Mouse (Mus musculus) activated CD4-positive, CD25-positive, alpha-beta regulatory T cell, adult 4 months (primary cell): Measurements from ENCODE around the gene Il11. TPM values are rescaled to one million over a fixed set of nuclear protein-coding genes. Genes with fewer than 3 reads are reported as not detected.
"Not testable (repeated sequence)": the region's sequence is repeated elsewhere in the genome, so short reads cannot be mapped to it uniquely, and the experiment has no call there.

Experiments used
- ATAC-seq: one replicate; pipeline ENCODE4 v1.8.0; 2017
- polyA plus RNA-seq, 2 experiments: library from polyadenylated mRNA; unstranded; fragments of 100-300 nt; shearing (Covaris generic); gene quantifications; one replicate each; pipeline ENCODE4 v1.2.1; 2017

The Il11 gene
- polyA plus RNA-seq, result not detected

- no peak for ATAC-seq
Observed at GRCm38 (mm10) chr7:4782759-4783158, at the start of gene Il11, which contains the start of gene Tmem190. Il11 (minus strand) TSS chr7:4782859. Tmem190 (plus strand) TSS chr7:4782937.

- ATAC-seq, result no peak
Observed at GRCm38 (mm10) chr7:4830476-4830875, 47.8 kb upstream of the Il11 start.

GRCm38 (mm10) chr7:4825365-4825764 lies 42.7 kb upstream of the Il11 start:
- ATAC-seq, result no peak

GRCm38 (mm10) chr7:4822162-4822907 lies 39.7 kb upstream of the Il11 start:
- no peak for ATAC-seq

- no peak for ATAC-seq
Observed at GRCm38 (mm10) chr7:4821690-4822089, 39.0 kb upstream of the Il11 start.

- ATAC-seq, result not testable (repeated sequence)
Observed at GRCm38 (mm10) chr7:4820925-4821324, 38.3 kb upstream of the Il11 start.

DNA sequence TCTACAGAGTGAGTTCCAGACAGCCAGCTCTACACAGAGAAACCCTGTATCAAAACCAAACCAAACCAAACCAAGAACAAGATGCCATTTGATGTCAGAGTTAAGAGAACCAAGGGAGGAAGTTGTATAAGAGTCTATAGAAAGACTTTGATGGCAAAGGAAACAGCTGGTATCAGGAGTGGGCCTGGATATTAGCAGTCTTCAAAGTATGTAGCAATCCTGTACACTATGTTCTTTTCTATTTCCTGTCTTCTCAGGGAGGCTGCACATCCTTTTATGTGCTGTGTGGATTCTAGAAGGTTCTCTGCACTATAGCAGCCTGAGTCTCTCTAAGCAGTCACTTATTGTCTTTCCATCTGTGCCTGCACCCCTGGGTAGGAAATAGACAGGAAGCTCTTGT lies 33.9 kb upstream of the Il11 start:
- ATAC-seq, result no peak

- no peak for ATAC-seq
Observed at GRCm38 (mm10) chr7:4813105-4813791, 30.6 kb upstream of the Il11 start.

GRCm38 (mm10) chr7:4812303-4813104 lies 29.8 kb upstream of the Il11 start, which contains the start of gene Ube2s:
Ube2s (minus strand) TSS chr7:4812590.
- ATAC-seq, result peak; percentile 94

- ATAC-seq, result no peak
Observed at GRCm38 (mm10) chr7:4811842-4812302, 29.2 kb upstream of the Il11 start.

GRCm38 (mm10) chr7:4811131-4811530 lies 28.5 kb upstream of the Il11 start:
- not testable (repeated sequence) for ATAC-seq

DNA sequence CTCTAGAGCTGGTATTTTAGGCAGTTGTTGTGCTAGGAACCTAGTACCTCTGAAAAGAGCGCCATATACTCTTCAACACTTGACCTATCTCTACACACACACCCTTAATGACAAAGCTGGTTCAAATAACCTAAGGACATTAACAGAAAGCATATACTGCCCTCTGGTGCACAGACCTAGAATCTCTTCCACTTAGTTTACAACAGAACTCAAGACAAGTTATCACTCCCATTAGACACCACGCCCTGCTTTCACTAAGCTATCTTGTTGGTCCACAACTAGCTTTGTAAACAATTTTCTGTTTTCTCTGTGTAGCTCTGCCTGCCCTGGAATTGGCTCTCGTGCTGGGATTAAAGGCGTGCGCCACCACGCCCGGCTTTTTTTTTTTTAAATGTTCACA lies 24.1 kb upstream of the Il11 start:
- ATAC-seq, result peak; percentile 50

DNA sequence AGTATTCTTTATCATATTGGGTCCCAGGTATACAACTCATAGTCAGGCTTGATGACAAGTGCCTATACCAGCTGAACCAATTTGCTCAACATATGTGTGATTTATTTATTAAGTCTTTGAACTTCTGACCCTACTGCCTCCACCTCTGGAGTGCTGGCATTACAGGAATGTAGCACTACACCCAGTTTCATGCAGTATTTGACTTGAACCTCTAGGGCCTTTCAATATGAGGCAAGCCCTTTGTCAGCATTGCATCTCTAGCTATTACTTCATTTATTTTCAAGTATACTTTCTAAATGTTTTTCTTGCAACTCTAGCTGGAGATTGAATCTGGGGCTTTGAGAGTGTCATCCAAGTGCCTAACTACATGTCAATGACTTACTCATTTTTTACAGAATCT lies 19.6 kb upstream of the Il11 start:
- ATAC-seq, result no peak

DNA sequence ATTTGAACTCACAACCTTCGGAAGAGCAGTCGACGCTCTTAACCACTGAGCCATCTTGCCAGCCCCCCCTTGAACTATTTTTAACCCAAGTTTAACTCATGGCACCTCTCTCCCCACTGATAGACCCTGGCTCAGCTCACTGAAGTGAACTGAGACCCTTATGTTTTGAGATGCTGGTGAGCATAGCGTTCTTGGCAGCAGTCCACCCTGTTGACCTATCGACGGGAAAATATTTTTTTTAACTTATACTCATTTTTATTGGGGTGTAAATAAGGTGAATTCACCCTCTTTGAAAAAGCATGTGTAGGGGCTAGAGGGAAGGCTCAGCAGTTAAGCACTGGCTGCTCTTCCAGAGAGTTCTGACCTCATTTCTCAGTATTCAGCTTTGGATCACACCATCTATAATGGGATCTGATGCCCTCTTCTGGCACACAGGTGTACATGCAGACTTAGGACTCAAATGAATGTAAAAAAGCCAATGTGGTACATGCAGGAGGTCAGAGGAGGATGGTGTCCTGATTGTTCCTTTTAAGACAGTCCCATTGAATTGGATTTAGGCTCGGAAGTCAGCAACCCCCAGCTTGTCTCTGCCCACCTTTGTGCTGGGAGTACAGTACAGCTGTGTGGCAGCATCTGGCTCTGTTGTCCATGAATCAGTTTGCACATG lies 13.2 kb upstream of the Il11 start:
- peak; percentile 17 for ATAC-seq

GRCm38 (mm10) chr7:4794631-4795168 lies 12.0 kb upstream of the Il11 start:
- no peak for ATAC-seq

DNA sequence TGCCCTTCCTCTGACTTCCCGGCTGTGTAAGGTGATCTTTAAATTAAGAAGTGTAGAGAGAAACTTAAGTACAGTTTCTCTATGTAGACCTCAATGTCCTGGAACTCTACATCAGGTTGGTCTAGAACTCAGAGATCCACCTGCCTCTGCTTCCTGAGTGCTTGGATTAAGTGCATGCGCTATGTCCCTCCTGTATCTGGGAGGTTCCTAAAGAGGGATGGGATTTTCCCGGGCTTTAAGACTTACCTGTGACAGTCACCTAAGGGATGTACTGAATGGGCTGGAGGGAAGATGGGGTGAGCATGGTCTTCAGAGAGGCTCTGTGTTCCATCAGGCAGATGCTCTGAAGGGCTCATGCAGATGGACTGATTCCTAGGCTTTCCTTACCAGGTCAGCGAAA lies 11.0 kb upstream of the Il11 start:
- no peak for ATAC-seq

DNA sequence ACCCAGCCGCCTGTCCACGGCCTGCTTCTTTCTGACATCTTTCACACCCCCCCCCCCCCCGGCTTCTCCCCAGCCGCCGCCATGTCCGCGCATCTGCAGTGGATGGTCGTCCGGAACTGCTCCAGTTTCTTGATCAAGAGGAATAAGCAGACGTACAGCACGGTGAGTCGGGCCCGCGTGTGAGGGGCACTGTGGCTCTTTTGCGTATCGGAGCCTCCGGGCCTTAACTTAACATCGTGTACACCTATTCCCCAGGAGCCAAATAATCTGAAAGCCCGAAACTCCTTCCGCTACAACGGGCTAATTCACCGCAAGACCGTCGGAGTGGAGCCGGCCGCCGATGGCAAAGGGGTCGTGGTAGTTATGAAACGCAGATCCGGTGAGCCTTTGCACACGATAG lies 10.6 kb upstream of the Il11 start:
- not testable (repeated sequence) for ATAC-seq

DNA sequence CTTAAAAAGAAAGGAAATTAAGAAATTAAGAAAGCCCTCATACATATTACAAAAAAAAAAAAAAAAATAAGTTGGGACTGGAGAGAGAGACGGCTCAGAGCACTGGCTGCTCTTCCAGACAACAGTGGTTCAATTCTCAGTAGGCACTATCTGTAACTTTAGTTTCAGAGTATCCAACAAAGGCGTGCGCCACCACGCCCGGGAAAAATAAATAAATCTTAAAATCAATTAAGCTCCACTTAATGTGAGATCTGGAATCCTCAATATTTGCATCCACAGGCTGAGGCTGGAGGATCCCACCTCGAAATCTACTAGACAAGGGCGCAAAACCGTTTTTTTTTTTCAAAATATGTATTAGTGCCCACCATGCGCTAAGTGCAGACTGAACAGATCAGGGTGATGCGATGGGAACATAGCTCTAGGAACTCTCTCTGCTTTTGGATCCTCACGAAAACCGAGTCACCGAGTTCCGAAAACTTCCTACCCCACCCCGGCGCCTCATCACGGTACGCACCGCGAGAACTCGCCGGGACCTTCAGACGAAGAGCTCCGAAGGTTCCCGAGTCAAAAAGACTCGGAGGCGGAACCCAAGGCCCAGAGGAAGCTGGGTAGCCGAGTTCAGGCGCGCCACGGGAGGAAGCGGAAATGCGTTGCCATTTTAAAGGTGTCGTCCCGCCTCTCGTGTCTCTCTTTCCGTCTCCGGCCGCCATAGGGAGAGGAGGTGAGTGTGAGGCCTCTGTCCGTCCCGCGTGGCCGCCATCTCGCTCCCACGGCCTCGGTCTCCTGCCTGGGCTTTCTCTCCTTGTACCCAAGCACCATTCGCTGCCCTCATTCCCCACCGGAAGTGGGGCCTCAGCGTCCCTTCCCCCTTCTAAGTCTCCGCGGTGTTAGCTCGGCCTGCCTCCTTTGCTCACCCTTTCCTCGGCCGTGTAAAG lies 9.9 kb upstream of the Il11 start, which contains the start of gene Rpl28:
Gene Rpl28, plus strand, starts transcription at position 597 of the 935 bp plus-strand sequence.
- peak; percentile 92 for ATAC-seq

GRCm38 (mm10) chr7:4789436-4789935 lies 6.8 kb upstream of the Il11 start, which contains the start of gene Tmem238:
Tmem238 (minus strand) TSS chr7:4789656.
- no peak for ATAC-seq
